Mouse (Mus musculus): ENCODE measurements around the gene Gm20503. TPM values are rescaled to one million over a fixed set of nuclear protein-coding genes. Genes with fewer than 3 reads are reported as not detected.

The Gm20503 gene
- polyA plus RNA-seq, 1 experiment from 2014 or later, result 20.0 TPM

GRCm38 (mm10) chr4:59040397-59041287, 37.6 kb downstream of the Gm20503 start:
- no peak for ATAC-seq (ENCODE audit: insufficient number of reproducible peaks, insufficient read depth, low FRiP score, low TSS enrichment, low read depth)
- H3K27ac ChIP-seq, result no peak overlapping the region
- H3K9ac ChIP-seq, result no peak overlapping the region
- peaks cover 50% of the 10 kb centered on the region for H3K36me3 ChIP-seq
- H3K27me3 ChIP-seq, result no peaks in the 10 kb centered on the region
- no peak overlapping the region for H3K4me2 ChIP-seq
- H3K4me1 ChIP-seq, result peaks cover 11% of the 10 kb centered on the region
- H3K9me3 ChIP-seq, result no peaks in the 10 kb centered on the region
- H3K4me3 ChIP-seq, result no peak overlapping the region
- 92% methylated on average over 11 of the region's 11 CpGs for WGBS

- ATAC-seq (ENCODE audit: insufficient number of reproducible peaks, insufficient read depth, low FRiP score, low TSS enrichment, low read depth), result no peak
- no peak overlapping the region for H3K4me3 ChIP-seq
- peaks cover 50% of the 10 kb centered on the region for H3K36me3 ChIP-seq
- no peak overlapping the region for H3K4me2 ChIP-seq
- H3K4me1 ChIP-seq, result no peaks in the 10 kb centered on the region
- WGBS, result 96% methylated on average over 5 of the region's 5 CpGs
- no peak overlapping the region for H3K27ac ChIP-seq
- H3K9ac ChIP-seq, result no peak overlapping the region
- H3K27me3 ChIP-seq, result no peaks in the 10 kb centered on the region
- no peaks in the 10 kb centered on the region for H3K9me3 ChIP-seq
These were observed 40.1 kb downstream of the Gm20503 start for GRCm38 (mm10) chr4:59043074-59043473.

GRCm38 (mm10) chr4:59043891-59044290, 40.9 kb downstream of the Gm20503 start:
- Histone ChIP-seq H3K4me1 (no peaks in the 10 kb centered on the region), H3K27me3 (no peaks in the 10 kb centered on the region), H3K4me3 (no peak overlapping the region), H3K9ac (no peak overlapping the region), H3K36me3 (peaks cover 42% of the 10 kb centered on the region), H3K4me2 (no peak overlapping the region), H3K27ac (no peak overlapping the region), H3K9me3 (no peaks in the 10 kb centered on the region)
- ATAC-seq (ENCODE audit: insufficient number of reproducible peaks, insufficient read depth, low FRiP score, low TSS enrichment, low read depth), result no peak
- WGBS, result 84% methylated on average over 6 of the region's 6 CpGs

- H3K4me1 ChIP-seq, result no peaks in the 10 kb centered on the region
- H3K9ac ChIP-seq, result no peak overlapping the region
- peaks cover 13% of the 10 kb centered on the region for H3K36me3 ChIP-seq
- no peaks in the 10 kb centered on the region for H3K9me3 ChIP-seq
- no peaks in the 10 kb centered on the region for H3K27me3 ChIP-seq
- WGBS, result 44% methylated on average over 3 of the region's 3 CpGs
- no peak for ATAC-seq (ENCODE audit: insufficient number of reproducible peaks, insufficient read depth, low FRiP score, low TSS enrichment, low read depth)
- H3K27ac ChIP-seq, result no peak overlapping the region
- H3K4me3 ChIP-seq, result no peak overlapping the region
- H3K4me2 ChIP-seq, result no peak overlapping the region
These were observed 44.2 kb downstream of the Gm20503 start for GRCm38 (mm10) chr4:59047222-59047621.

- Histone ChIP-seq H3K27ac (no peak overlapping the region), H3K36me3 (no peaks in the 10 kb centered on the region), H3K4me3 (no peak overlapping the region), H3K9ac (no peak overlapping the region), H3K27me3 (no peaks in the 10 kb centered on the region), H3K4me2 (no peak overlapping the region), H3K4me1 (no peaks in the 10 kb centered on the region), H3K9me3 (no peaks in the 10 kb centered on the region)
- 100% methylated on average over 1 of the region's 1 CpGs for WGBS
- ATAC-seq (ENCODE audit: insufficient number of reproducible peaks, insufficient read depth, low FRiP score, low TSS enrichment, low read depth), result no peak
These were observed 48.1 kb downstream of the Gm20503 start for GRCm38 (mm10) chr4:59051081-59051480.

GRCm38 (mm10) chr4:59057929-59058328, 54.9 kb downstream of the Gm20503 start:
- Histone ChIP-seq H3K36me3 (no peaks in the 10 kb centered on the region), H3K4me1 (no peaks in the 10 kb centered on the region), H3K4me2 (no peak overlapping the region), H3K9me3 (no peaks in the 10 kb centered on the region), H3K27me3 (no peaks in the 10 kb centered on the region), H3K27ac (no peak overlapping the region), H3K4me3 (no peak overlapping the region), H3K9ac (no peak overlapping the region)
- ATAC-seq (ENCODE audit: insufficient number of reproducible peaks, insufficient read depth, low FRiP score, low TSS enrichment, low read depth), result no peak
- 71% methylated on average over 3 of the region's 3 CpGs for WGBS

- 69% methylated on average over 12 of the region's 12 CpGs for WGBS
- no peak overlapping the region for H3K4me2 ChIP-seq
These were observed 59.5 kb downstream of the Gm20503 start for GRCm38 (mm10) chr4:59062526-59062925.

GRCm38 (mm10) chr4:59069276-59069675, 66.3 kb downstream of the Gm20503 start:
- no peak overlapping the region for H3K4me2 ChIP-seq
- H3K27me3 ChIP-seq, result no peaks in the 10 kb centered on the region
- H3K9me3 ChIP-seq, result no peaks in the 10 kb centered on the region; the same call in 1 of the 2 replicates
- no peak overlapping the region for H3K9ac ChIP-seq
- no peaks in the 10 kb centered on the region for H3K36me3 ChIP-seq
- no peak overlapping the region for H3K4me3 ChIP-seq
- ATAC-seq (ENCODE audit: insufficient number of reproducible peaks, insufficient read depth, low FRiP score, low TSS enrichment, low read depth), result no peak
- H3K27ac ChIP-seq, result no peak overlapping the region
- H3K4me1 ChIP-seq, result no peaks in the 10 kb centered on the region
- WGBS, result 47% methylated on average over 3 of the region's 3 CpGs

More at GRCm38 (mm10) chr4:59062526-59062925, 59.5 kb downstream of the Gm20503 start:
- no peak for ATAC-seq (ENCODE audit: insufficient number of reproducible peaks, insufficient read depth, low FRiP score, low TSS enrichment, low read depth)
- Histone ChIP-seq H3K4me1 (no peaks in the 10 kb centered on the region), H3K27ac (no peak overlapping the region), H3K36me3 (no peaks in the 10 kb centered on the region), H3K9ac (no peak overlapping the region), H3K27me3 (no peaks in the 10 kb centered on the region), H3K9me3 (no peaks in the 10 kb centered on the region; the same call in 1 of the 2 replicates), H3K4me3 (no peak overlapping the region)

- H3K36me3 ChIP-seq, result no peaks in the 10 kb centered on the region
- H3K4me3 ChIP-seq, result no peak overlapping the region
- no peak for ATAC-seq (ENCODE audit: insufficient number of reproducible peaks, insufficient read depth, low FRiP score, low TSS enrichment, low read depth)
- H3K4me2 ChIP-seq, result no peak overlapping the region
- H3K9me3 ChIP-seq, result no peaks in the 10 kb centered on the region
- H3K27me3 ChIP-seq, result no peaks in the 10 kb centered on the region
- H3K27ac ChIP-seq, result no peak overlapping the region
- WGBS, result 73% methylated on average over 2 of the region's 2 CpGs
- H3K9ac ChIP-seq, result no peak overlapping the region
- no peaks in the 10 kb centered on the region for H3K4me1 ChIP-seq
These were observed 80.4 kb downstream of the Gm20503 start for GRCm38 (mm10) chr4:59083430-59083829.

- Histone ChIP-seq H3K27ac (no peak overlapping the region), H3K4me2 (no peak overlapping the region), H3K9me3 (no peaks in the 10 kb centered on the region), H3K4me3 (no peak overlapping the region), H3K9ac (no peak overlapping the region), H3K4me1 (no peaks in the 10 kb centered on the region), H3K27me3 (no peaks in the 10 kb centered on the region), H3K36me3 (no peaks in the 10 kb centered on the region)
- no peak for ATAC-seq (ENCODE audit: insufficient number of reproducible peaks, insufficient read depth, low FRiP score, low TSS enrichment, low read depth)
- WGBS, result 47% methylated on average over 1 of the region's 1 CpGs
These were observed 86.4 kb downstream of the Gm20503 start for GRCm38 (mm10) chr4:59089391-59089790.
